In the genomic region with DNA sequence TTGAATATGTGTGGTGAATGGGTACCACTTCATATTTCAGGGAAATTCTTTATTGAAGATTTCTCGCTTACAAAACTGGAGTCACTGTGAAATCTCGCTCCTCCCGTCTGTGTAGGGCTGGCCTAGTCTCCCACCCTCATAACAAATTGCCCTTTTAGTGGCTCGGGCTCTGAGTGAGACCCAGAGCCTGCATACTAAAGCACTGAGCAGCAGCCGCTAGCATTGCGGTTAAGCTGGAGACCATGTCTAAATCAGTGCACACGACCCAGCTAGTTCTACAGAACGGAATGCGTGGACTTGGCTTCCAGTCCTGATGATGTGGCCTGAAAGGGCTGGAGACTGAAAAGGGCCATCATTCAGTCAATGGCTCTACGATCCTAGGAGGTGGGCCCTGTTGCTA, we compare ENCODE assay signal across 19 mouse cellular contexts. TPM values are rescaled to one million over a fixed set of nuclear protein-coding genes. Genes with fewer than 3 reads are reported as not detected.
A peak's percentile ranks its signal among the peaks of the same experiment; 100 is the strongest.
DNase-seq lines count a peak whose midpoint lies in the region; ATAC-seq lines count a peak whose summit lies in the region.
"Had no signal": no experiment of that assay in that cellular context is flagged by ENCODE, and none has a peak within 500 bp of the region (broad histone marks: within the 10 kb centered on the region; RNA-seq: fewer than 3 reads in every experiment).

No protein-coding gene starts in this region.

- H3K4me2 ChIP-seq in embryonic facial prominence, embryonic 14.5 days (ENCODE audit: low read depth, low read length), result no peak overlapping the region
- H3K4me2 ChIP-seq in embryonic facial prominence, embryonic 15.5 days (replicated peaks), result no peak overlapping the region

- H3K4me1 ChIP-seq in embryonic facial prominence, embryonic 14.5 days (ENCODE audit: control insufficient read depth, insufficient read depth, low read length), result no peaks in the 10 kb centered on the region
- peaks cover 35% of the 10 kb centered on the region for H3K4me1 ChIP-seq in embryonic facial prominence, embryonic 10.5 days
- 0 out of 2 replicates have a peak, but pooled peaks cover 4% of the 10 kb centered on the region for H3K4me1 ChIP-seq in embryonic facial prominence, embryonic 15.5 days

- WGBS in embryonic facial prominence, embryonic 14.5 days, result 67% methylated on average over 10 of the region's 10 CpGs
- 77% methylated on average over 10 of the region's 10 CpGs for WGBS in embryonic facial prominence, embryonic 10.5 days
- WGBS in embryonic facial prominence, embryonic 15.5 days, result 55% methylated on average over 10 of the region's 10 CpGs

- no peaks in the 10 kb centered on the region for H3K36me3 ChIP-seq in embryonic facial prominence, embryonic 14.5 days (ENCODE audit: control insufficient read depth, insufficient read depth, low read length)
- no peaks in the 10 kb centered on the region for H3K36me3 ChIP-seq in embryonic facial prominence, embryonic 10.5 days (replicated peaks)
- H3K36me3 ChIP-seq in embryonic facial prominence, embryonic 15.5 days, result no peaks in the 10 kb centered on the region
- H3K36me3 ChIP-seq: G1E had no signal

- H3K9ac ChIP-seq in embryonic facial prominence, embryonic 14.5 days (ENCODE audit: low read depth, low read length), result no peak overlapping the region
- no peak overlapping the region for H3K9ac ChIP-seq in embryonic facial prominence, embryonic 15.5 days

- ATAC-seq in embryonic facial prominence, embryonic 14.5 days (ENCODE audit: low read depth), result peak; percentile 71
- ATAC-seq in embryonic facial prominence, embryonic 15.5 days (ENCODE audit: insufficient number of reproducible peaks, low FRiP score, low TSS enrichment, low read depth), result peak; percentile 58; the same call in 1 of the 2 replicates
- ATAC-seq: activated CD4-positive, CD25-positive, alpha-beta regulatory T cell, adult 4 months; CD4-positive, CD25-positive, alpha-beta regulatory T cell, adult 4 months; Patski had no signal

- H3K9me3 ChIP-seq in embryonic facial prominence, embryonic 14.5 days (ENCODE audit: control insufficient read depth, low read length), result no peaks in the 10 kb centered on the region
- H3K9me3 ChIP-seq in embryonic facial prominence, embryonic 10.5 days, result no peaks in the 10 kb centered on the region
- no peaks in the 10 kb centered on the region for H3K9me3 ChIP-seq in embryonic facial prominence, embryonic 15.5 days (replicated peaks)

- no peak overlapping the region for H3K4me3 ChIP-seq in embryonic facial prominence, embryonic 14.5 days (ENCODE audit: low read depth, low read length)
- H3K4me3 ChIP-seq in embryonic facial prominence, embryonic 10.5 days, result no peak overlapping the region
- H3K4me3 ChIP-seq in embryonic facial prominence, embryonic 15.5 days (replicated peaks), result no peak overlapping the region

- peak; percentile 72 for DNase-seq in embryonic facial prominence, embryonic 14.5 days (ENCODE audit: low spot score)
- DNase-seq in embryonic facial prominence, embryonic 10.5 days (ENCODE audit: low spot score), result no peak
- no peak for DNase-seq in cerebellum, adult 18-20 months
- DNase-seq: adrenal gland, adult 2 months; adrenal gland, adult 8-10 months; adrenal gland, postnatal 10 days; adrenal gland, postnatal 14 days; adrenal gland, postnatal 25 days; adrenal gland, postnatal 36 days; B cell, adult 2 months; cerebellum, adult 11 months; cerebellum, adult 11-12 months; cerebellum, adult 2 months had no signal

- peaks cover 26% of the 10 kb centered on the region for H3K27me3 ChIP-seq in embryonic facial prominence, embryonic 14.5 days (replicated peaks; ENCODE audit: control insufficient read depth, insufficient read depth, low read length)
- H3K27me3 ChIP-seq in embryonic facial prominence, embryonic 10.5 days (replicated peaks; ENCODE audit: low read depth, poor library complexity, severe bottlenecking), result peaks cover 74% of the 10 kb centered on the region
- H3K27me3 ChIP-seq in embryonic facial prominence, embryonic 15.5 days, result peaks cover 40% of the 10 kb centered on the region

- H3K27ac ChIP-seq in embryonic facial prominence, embryonic 14.5 days (replicated peaks; ENCODE audit: low read depth, low read length), result peak overlapping the region; percentile 39; the same call in 1 of the 2 replicates
- no peak overlapping the region for H3K27ac ChIP-seq in embryonic facial prominence, embryonic 10.5 days (replicated peaks)
- H3K27ac ChIP-seq in embryonic facial prominence, embryonic 15.5 days (replicated peaks), result peak overlapping the region; percentile 17; the same call in 1 of the 2 replicates

RNA-seq across cellular contexts. Expression of gene Gsc, which starts 7.9 kb away (rescaled TPM):
- polyA plus RNA-seq in embryonic facial prominence, embryonic 14.5 days (2014; fragmentation: Nextera tagmentation; extraction: Ambion mirVana), result 12.4 and 12.5 TPM in 2 replicates
- polyA plus RNA-seq in embryonic facial prominence, embryonic 10.5 days (2016; fragmentation: Nextera tagmentation; extraction: Ambion mirVana), result 11.8 and 20.4 TPM in 2 replicates
- polyA plus RNA-seq in embryonic facial prominence, embryonic 15.5 days (2015; fragmentation: Nextera tagmentation; extraction: Ambion mirVana), result 13.8 and 14.3 TPM in 2 replicates
- polyA plus RNA-seq: activated CD4-positive, CD25-positive, alpha-beta regulatory T cell, adult 4 months; C2C12; CD4-positive, CD25-positive, alpha-beta regulatory T cell, adult 4 months; cerebellum, adult 2 months; G1E had no signal
